Mouse (Mus musculus) adrenal gland, adult 8-10 months (tissue): Measurements from ENCODE around the gene Napsa. TPM values are rescaled to one million over a fixed set of nuclear protein-coding genes. Genes with fewer than 3 reads are reported as not detected.

Source experiments
- DNase-seq: peaks from one replicate; pipeline ENCODE4 v3.0.0; 2022
- total RNA-seq, 4 experiments: library from RNA; stranded (reverse); gene quantifications; 2 replicates each; pipeline ENCODE4 v1.2.4; 2022

The Napsa gene
- total RNA-seq, 4 experiments from 2014 or later: 1.00 to 2.0 (median 1.5) TPM

- DNase-seq: no peak
Measured at GRCm38 (mm10) chr7:44571811-44572210, 369 bp upstream of the Napsa start.

- no peak for DNase-seq
Measured at GRCm38 (mm10) chr7:44572956-44573484, 840 bp downstream of the Napsa start.

GRCm38 (mm10) chr7:44576333-44576844 lies 4.2 kb downstream of the Napsa start:
- no peak for DNase-seq

GRCm38 (mm10) chr7:44581637-44582036 lies 9.5 kb downstream of the Napsa start:
- DNase-seq: no peak

GRCm38 (mm10) chr7:44582709-44583108 lies 10.5 kb downstream of the Napsa start:
- no peak for DNase-seq

- no peak for DNase-seq
Measured at GRCm38 (mm10) chr7:44583146-44583545, 11.0 kb downstream of the Napsa start.

- no peak for DNase-seq
Measured at GRCm38 (mm10) chr7:44584265-44584804, 12.2 kb downstream of the Napsa start.

- no peak for DNase-seq
Measured at GRCm38 (mm10) chr7:44584921-44585320, 12.7 kb downstream of the Napsa start.

- no peak for DNase-seq
Measured at GRCm38 (mm10) chr7:44585606-44586005, 13.4 kb downstream of the Napsa start.

- DNase-seq: no peak
Measured at GRCm38 (mm10) chr7:44586518-44586917, 14.3 kb downstream of the Napsa start.

GRCm38 (mm10) chr7:44586930-44587329 lies 14.8 kb downstream of the Napsa start:
- no peak for DNase-seq

GRCm38 (mm10) chr7:44587676-44588075 lies 15.5 kb downstream of the Napsa start:
- no peak for DNase-seq

- DNase-seq: no peak
Measured at GRCm38 (mm10) chr7:44588338-44588737, 16.2 kb downstream of the Napsa start.

GRCm38 (mm10) chr7:44589149-44589548 lies 17.0 kb downstream of the Napsa start:
- peak; percentile 62 for DNase-seq

GRCm38 (mm10) chr7:44589946-44590345 lies 17.8 kb downstream of the Napsa start:
- DNase-seq: no peak

GRCm38 (mm10) chr7:44590402-44591347 lies 18.5 kb downstream of the Napsa start, which contains the start of gene Kcnc3:
Gene Kcnc3, plus strand, starts transcription at chr7:44590664.
- DNase-seq: peak; percentile 88

GRCm38 (mm10) chr7:44591348-44592116 lies 19.4 kb downstream of the Napsa start:
- DNase-seq: no peak

GRCm38 (mm10) chr7:44593051-44593450 lies 20.9 kb downstream of the Napsa start:
- no peak for DNase-seq

- DNase-seq: peak; percentile 56
Measured at GRCm38 (mm10) chr7:44593775-44594174, 21.6 kb downstream of the Napsa start.

- DNase-seq: no peak
Measured at GRCm38 (mm10) chr7:44594291-44594690, 22.1 kb downstream of the Napsa start.

GRCm38 (mm10) chr7:44595131-44595561 lies 23.0 kb downstream of the Napsa start:
- DNase-seq: no peak

- DNase-seq: no peak
Measured at GRCm38 (mm10) chr7:44596051-44596450, 23.9 kb downstream of the Napsa start.
